Mouse (Mus musculus) lung, embryonic 16.5 days (tissue): ENCODE data around the gene Flywch2. TPM values are rescaled to one million over a fixed set of nuclear protein-coding genes. Genes with fewer than 3 reads are reported as not detected.
"Not testable (repeated sequence)": the region's sequence is repeated elsewhere in the genome, so short reads cannot be mapped to it uniquely, and the experiment has no call there.

ENCODE experiments used
- ATAC-seq: fragments of 200-750 bp; cut with Nextera tagmentation; 2 replicates; pipeline ENCODE4 v1.8.0; 2017; ENCODE audit warnings: low read depth, mild to moderate bottlenecking, moderate library complexity
- H3K27ac ChIP-seq: fragments of 300-500 bp; sonication (generic); 2 replicates; pipeline ENCODE4 v1.5.1; 2014; ENCODE audit warnings: mild to moderate bottlenecking, control low read depth, low read length
- H3K27me3 ChIP-seq: fragments of 300-500 bp; sonication (generic); 2 replicates; pipeline ENCODE4 v1.6.1; 2014; ENCODE audit warnings: low read depth, low read length, mixed read lengths; ENCODE audit not compliant: control insufficient read depth, insufficient read depth
- H3K36me3 ChIP-seq: fragments of 300-500 bp; sonication (generic); 2 replicates; pipeline ENCODE4 v1.6.1; 2014; ENCODE audit warnings: low read length; ENCODE audit not compliant: control insufficient read depth, insufficient read depth
- H3K4me1 ChIP-seq: fragments of 300-500 bp; sonication (generic); replicated peaks from 2 replicates; pipeline ENCODE4 v1.6.1; 2014; ENCODE audit warnings: low read length, mixed read lengths; ENCODE audit not compliant: control insufficient read depth, insufficient read depth
- H3K4me2 ChIP-seq: fragments of 300-500 bp; sonication (generic); 2 replicates; pipeline ENCODE4 v1.6.1; 2014; ENCODE audit warnings: low read depth, low read length, control low read depth
- H3K4me3 ChIP-seq: fragments of 300-500 bp; sonication (generic); 2 replicates; pipeline ENCODE4 v1.5.1; 2014; ENCODE audit warnings: mild to moderate bottlenecking, low read length, control low read depth
- H3K9ac ChIP-seq: fragments of 300-500 bp; sonication (generic); 2 replicates; pipeline ENCODE4 v1.6.1; 2014; ENCODE audit warnings: low read length, control low read depth
- H3K9me3 ChIP-seq: fragments of 300-500 bp; sonication (generic); 2 replicates; pipeline ENCODE4 v1.6.1; 2016; ENCODE audit warnings: low read length; ENCODE audit not compliant: control insufficient read depth
- WGBS: fragments of 180-500 bp; shearing (Covaris S2); extraction: QIAGEN DNeasy Blood & Tissue Kit; methylation state at CpG from one replicate; pipeline ENCODE4 v1.1.7; 2014; 5-methylcytosine and 5-hydroxymethylcytosine counted together
- polyA plus RNA-seq: library from polyadenylated mRNA; unstranded; fragments of >200 nt; fragmentation: Nextera tagmentation; extraction: Ambion mirVana; gene quantifications from 2 replicates; pipeline ENCODE4 v1.2.1, GENCODE M21; 2015

The Flywch2 gene
- polyA plus RNA-seq, 1 experiment from 2014 or later = 31.4 TPM

DNA sequence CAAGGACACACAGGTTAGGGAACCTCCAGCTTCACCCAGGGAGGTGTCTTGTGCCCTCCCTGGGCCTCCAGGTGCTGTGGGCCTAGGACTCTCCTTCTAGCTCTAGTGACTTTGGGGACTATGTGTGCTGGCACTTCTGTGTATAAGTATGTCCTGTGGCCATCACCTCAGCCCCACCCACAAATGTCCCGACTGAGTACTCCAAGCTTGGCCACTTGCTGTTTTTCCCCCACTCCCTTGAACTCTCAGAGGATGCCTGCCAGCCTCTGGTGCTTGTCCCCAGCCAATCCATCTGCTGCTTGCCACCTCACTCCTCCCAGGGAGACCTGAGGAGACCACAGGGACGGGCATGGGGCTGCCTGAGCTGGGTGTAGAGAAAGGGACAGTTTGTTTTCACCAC is 7.4 kb downstream of the Flywch2 start:
- ATAC-seq = no peak
- no peaks in the 10 kb centered on the region for H3K36me3 ChIP-seq
- 0 out of 2 replicates have a peak, but pooled peaks cover 2% of the 10 kb centered on the region for H3K4me1 ChIP-seq
- H3K9ac ChIP-seq = 0 out of 2 replicates have a peak overlapping the region, but pooled peaks have one; percentile 28
- no peak overlapping the region for H3K27ac ChIP-seq
- 43% methylated on average over 2 of the region's 2 CpGs for WGBS
- H3K4me2 ChIP-seq = no peak overlapping the region
- no peaks in the 10 kb centered on the region for H3K9me3 ChIP-seq
- H3K27me3 ChIP-seq = no peaks in the 10 kb centered on the region
- H3K4me3 ChIP-seq = no peak overlapping the region

DNA sequence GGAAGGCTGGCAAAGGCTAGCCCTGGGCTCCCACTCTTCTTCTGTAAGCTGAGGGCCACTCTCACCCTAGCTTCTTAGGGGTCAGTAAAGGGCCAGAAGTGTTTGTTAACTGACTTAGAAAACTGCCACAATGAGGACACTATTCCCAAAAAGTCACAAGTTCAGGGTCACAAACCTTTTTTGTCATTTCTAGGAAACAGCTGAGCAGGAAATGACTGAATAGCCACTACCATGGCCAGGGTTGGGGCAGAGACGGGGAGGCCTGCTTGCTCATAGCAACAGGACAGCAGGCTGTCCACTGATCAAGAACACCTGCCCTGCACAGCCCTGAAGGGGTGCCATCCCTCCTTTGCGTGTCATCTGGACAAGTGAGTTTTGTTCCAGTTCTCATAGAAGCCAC is 8.7 kb downstream of the Flywch2 start:
- H3K4me3 ChIP-seq = no peak overlapping the region
- WGBS = 62% methylated on average over 2 of the region's 2 CpGs
- H3K9ac ChIP-seq = no peak overlapping the region
- no peak overlapping the region for H3K4me2 ChIP-seq
- no peaks in the 10 kb centered on the region for H3K9me3 ChIP-seq
- no peak overlapping the region for H3K27ac ChIP-seq
- ATAC-seq = no peak
- H3K4me1 ChIP-seq = 0 out of 2 replicates have a peak, but pooled peaks cover 2% of the 10 kb centered on the region
- no peaks in the 10 kb centered on the region for H3K36me3 ChIP-seq
- no peaks in the 10 kb centered on the region for H3K27me3 ChIP-seq

GRCm38 (mm10) chr17:23776216-23776615 is 9.7 kb downstream of the Flywch2 start:
- no peak overlapping the region for H3K27ac ChIP-seq
- WGBS = 61% methylated on average over 10 of the region's 10 CpGs
- H3K4me1 ChIP-seq = peaks cover 2% of the 10 kb centered on the region; the same call in 1 of the 2 replicates
- no peaks in the 10 kb centered on the region for H3K9me3 ChIP-seq
- no peak overlapping the region for H3K4me3 ChIP-seq
- H3K9ac ChIP-seq = no peak overlapping the region
- ATAC-seq = no peak
- H3K36me3 ChIP-seq = no peaks in the 10 kb centered on the region
- H3K27me3 ChIP-seq = no peaks in the 10 kb centered on the region
- H3K4me2 ChIP-seq = no peak overlapping the region

GRCm38 (mm10) chr17:23774090-23774489 is 11.8 kb downstream of the Flywch2 start:
- Histone ChIP-seq H3K27me3 (no peaks in the 10 kb centered on the region), H3K9me3 (no peaks in the 10 kb centered on the region), H3K4me3 (no peak overlapping the region), H3K27ac (no peak overlapping the region), H3K36me3 (no peaks in the 10 kb centered on the region), H3K4me2 (peak overlapping the region; percentile 24; the same call in 1 of the 2 replicates), H3K9ac (no peak overlapping the region), H3K4me1 (peaks cover 7% of the 10 kb centered on the region)
- 4% methylated on average over 12 of the region's 12 CpGs for WGBS
- ATAC-seq = peak; percentile 66

GRCm38 (mm10) chr17:23773676-23774075 is 12.2 kb downstream of the Flywch2 start:
- 55% methylated on average over 6 of the region's 6 CpGs for WGBS
- H3K4me3 ChIP-seq = no peak overlapping the region
- H3K9me3 ChIP-seq = no peaks in the 10 kb centered on the region
- no peak overlapping the region for H3K9ac ChIP-seq
- ATAC-seq = no peak
- no peaks in the 10 kb centered on the region for H3K36me3 ChIP-seq
- no peak overlapping the region for H3K27ac ChIP-seq
- H3K4me1 ChIP-seq = peaks cover 7% of the 10 kb centered on the region
- H3K27me3 ChIP-seq = no peaks in the 10 kb centered on the region
- H3K4me2 ChIP-seq = no peak overlapping the region

GRCm38 (mm10) chr17:23772219-23772556 is 13.7 kb downstream of the Flywch2 start:
- not testable (repeated sequence) for H3K9me3 ChIP-seq, H3K9ac ChIP-seq, H3K4me1 ChIP-seq, ATAC-seq, H3K27me3 ChIP-seq, H3K27ac ChIP-seq, H3K36me3 ChIP-seq, H3K4me3 ChIP-seq, H3K4me2 ChIP-seq
- WGBS = 48% methylated on average over 2 of the region's 2 CpGs

DNA sequence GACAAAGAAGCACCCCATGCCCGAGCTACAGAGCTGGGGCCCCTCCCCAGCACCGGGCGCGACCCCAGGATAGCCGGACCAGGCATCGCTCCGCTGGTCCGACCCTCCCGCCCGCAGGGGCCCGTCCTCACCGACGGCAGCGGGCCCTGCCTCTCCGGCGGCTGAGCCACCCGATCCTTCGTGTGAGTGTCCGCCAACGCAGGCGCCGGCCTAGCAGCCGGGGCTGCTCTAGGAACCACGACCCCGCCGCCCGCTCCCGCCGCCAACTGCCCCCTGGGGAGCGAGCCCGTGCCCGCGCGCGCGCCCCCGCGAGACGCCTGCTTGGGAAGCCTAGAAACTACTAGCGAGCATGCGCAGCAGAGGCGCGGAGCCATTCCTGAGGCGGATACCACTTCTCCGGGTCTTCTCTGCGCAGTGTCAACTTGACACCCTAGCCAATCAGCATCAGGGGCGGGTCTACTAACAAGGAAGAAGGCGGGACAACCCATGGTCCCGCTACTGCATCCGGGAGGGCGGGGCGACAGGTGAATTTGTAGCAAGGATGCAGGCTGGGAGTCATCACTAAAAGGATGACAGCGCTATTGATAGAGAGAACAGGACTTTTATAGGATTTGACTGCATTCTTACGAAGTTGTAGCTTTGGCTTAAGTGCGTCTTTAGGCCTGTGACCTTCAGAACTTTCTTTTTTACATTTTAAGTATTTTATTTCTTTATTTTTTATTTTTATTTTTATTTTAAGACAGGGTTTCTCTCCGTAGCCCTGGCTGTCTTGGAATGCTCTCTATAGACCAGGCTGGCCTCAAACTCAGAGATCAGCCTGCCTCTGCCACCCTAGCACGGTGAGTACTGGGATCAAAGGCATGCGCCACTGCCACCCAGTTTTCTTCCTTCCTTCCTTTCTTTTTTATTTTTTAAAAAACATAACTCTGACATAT is 14.3 kb downstream of the Flywch2 start, which contains the start of gene Flywch1:
TSS of gene Flywch1 (minus strand) at position 319 of the 935 bp plus-strand sequence.
- WGBS = 3% methylated on average over 52 of the region's 58 CpGs
- H3K9ac ChIP-seq = peak within 1 kb of the TSS; percentile 97
- H3K4me1 ChIP-seq = peaks cover 7% of the 10 kb centered on the region
- peak within 1 kb of the TSS; percentile 97 for H3K4me3 ChIP-seq
- peak within 1 kb of the TSS; percentile 90 for H3K4me2 ChIP-seq
- no peaks in the 10 kb centered on the region for H3K27me3 ChIP-seq
- H3K27ac ChIP-seq = peak within 1 kb of the TSS; percentile 69
- peaks cover 3% of the 10 kb centered on the region; the same call in 1 of the 2 replicates for H3K36me3 ChIP-seq
- no peaks in the 10 kb centered on the region for H3K9me3 ChIP-seq
- ATAC-seq = peak; percentile 99

DNA sequence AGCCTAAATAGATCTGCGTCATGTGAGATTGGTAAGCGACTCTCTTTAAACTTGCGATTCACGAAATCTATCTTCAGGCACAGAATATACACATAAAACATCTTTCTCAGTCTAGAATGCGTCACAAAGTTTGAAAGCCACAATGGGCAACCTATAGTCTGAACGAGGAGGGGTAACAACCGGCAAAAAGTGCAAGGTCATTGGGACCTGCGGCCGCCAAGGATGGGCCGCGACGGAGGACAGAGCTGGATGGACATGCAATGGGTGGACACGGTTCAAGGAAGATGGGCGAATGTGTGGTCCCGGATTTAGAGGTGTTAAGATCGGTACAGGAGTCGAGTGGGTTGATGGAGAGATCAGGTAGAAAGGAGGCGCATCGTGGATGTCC is 15.0 kb downstream of the Flywch2 start:
- no peaks in the 10 kb centered on the region for H3K27me3 ChIP-seq
- peak overlapping the region; percentile 69 for H3K27ac ChIP-seq
- no peaks in the 10 kb centered on the region for H3K9me3 ChIP-seq
- peak overlapping the region; percentile 97 for H3K9ac ChIP-seq
- ATAC-seq = peak; percentile 28
- peaks cover 7% of the 10 kb centered on the region for H3K4me1 ChIP-seq
- H3K36me3 ChIP-seq = peaks cover 3% of the 10 kb centered on the region; the same call in 1 of the 2 replicates
- H3K4me3 ChIP-seq = peak overlapping the region; percentile 97
- peak overlapping the region; percentile 90 for H3K4me2 ChIP-seq
- under 1% methylated on average over 19 of the region's 19 CpGs for whole genome bisulfite sequencing

GRCm38 (mm10) chr17:23770493-23770892 is 15.4 kb downstream of the Flywch2 start:
- peak overlapping the region; percentile 90 for H3K4me2 ChIP-seq
- H3K9ac ChIP-seq = peak overlapping the region; percentile 97
- peaks cover 7% of the 10 kb centered on the region for H3K4me1 ChIP-seq
- ATAC-seq = no peak
- WGBS = 29% methylated on average over 2 of the region's 2 CpGs
- H3K4me3 ChIP-seq = peak overlapping the region; percentile 97
- no peaks in the 10 kb centered on the region for H3K27me3 ChIP-seq
- peaks cover 3% of the 10 kb centered on the region; the same call in 1 of the 2 replicates for H3K36me3 ChIP-seq
- no peaks in the 10 kb centered on the region for H3K9me3 ChIP-seq
- no peak overlapping the region for H3K27ac ChIP-seq
